Mouse (Mus musculus): ENCODE results near the gene Otop2.
A peak's percentile ranks its signal among the peaks of the same experiment; 100 is the strongest.

The Otop2 gene

GRCm38 (mm10) chr11:115276780-115277603 lies 30.0 kb upstream of the Otop2 start, which contains the start of gene Fdxr:
Gene Fdxr, minus strand, starts transcription at chr11:115277050.
- DNase-seq = peak; percentile 94

GRCm38 (mm10) chr11:115277604-115277975 lies 29.4 kb upstream of the Otop2 start:
- DNase-seq = no peak

- DNase-seq = no peak
Observed at GRCm38 (mm10) chr11:115278176-115278575, 28.8 kb upstream of the Otop2 start.

GRCm38 (mm10) chr11:115279726-115280125 lies 27.2 kb upstream of the Otop2 start:
- no peak for DNase-seq

GRCm38 (mm10) chr11:115282295-115282694 lies 24.7 kb upstream of the Otop2 start:
- no peak for DNase-seq

- DNase-seq = no peak
Observed at GRCm38 (mm10) chr11:115282723-115283485, 24.1 kb upstream of the Otop2 start.

GRCm38 (mm10) chr11:115283486-115283765 lies 23.5 kb upstream of the Otop2 start:
- DNase-seq = no peak

- DNase-seq = no peak
Observed at GRCm38 (mm10) chr11:115283891-115284620, 22.9 kb upstream of the Otop2 start.

- DNase-seq = no peak
Observed at GRCm38 (mm10) chr11:115285282-115285681, 21.7 kb upstream of the Otop2 start.

GRCm38 (mm10) chr11:115286201-115286993 lies 20.6 kb upstream of the Otop2 start:
- DNase-seq = peak; percentile 37

- DNase-seq = no peak
Observed at GRCm38 (mm10) chr11:115287386-115287785, 19.6 kb upstream of the Otop2 start.

GRCm38 (mm10) chr11:115288305-115288704 lies 18.7 kb upstream of the Otop2 start:
- no peak for DNase-seq

- DNase-seq = no peak
Observed at GRCm38 (mm10) chr11:115289885-115290284, 17.1 kb upstream of the Otop2 start.

- no peak for DNase-seq
Observed at GRCm38 (mm10) chr11:115290314-115290713, 16.6 kb upstream of the Otop2 start.

- DNase-seq = no peak
Observed at GRCm38 (mm10) chr11:115290919-115291318, 16.0 kb upstream of the Otop2 start.

- no peak for DNase-seq
Observed at GRCm38 (mm10) chr11:115291503-115291902, 15.5 kb upstream of the Otop2 start.

GRCm38 (mm10) chr11:115292631-115293375 lies 14.2 kb upstream of the Otop2 start:
- DNase-seq = no peak

- DNase-seq = no peak
Observed at GRCm38 (mm10) chr11:115295939-115296338, 11.0 kb upstream of the Otop2 start.

GRCm38 (mm10) chr11:115296471-115297210 lies 10.3 kb upstream of the Otop2 start:
- DNase-seq = no peak

GRCm38 (mm10) chr11:115297214-115297826 lies 9.6 kb upstream of the Otop2 start, which contains the start of gene Fads6:
Gene Fads6, minus strand, starts transcription at chr11:115297663.
- peak; percentile 62 for DNase-seq

- no peak for DNase-seq
Observed at GRCm38 (mm10) chr11:115298160-115298559, 8.8 kb upstream of the Otop2 start.

Data from right cerebral cortex, postnatal 4 days (tissue).